Mouse (Mus musculus): Measurements from ENCODE around the gene Oprl1.

GRCm38 (mm10) chr2:181676424-181676823 is 38.4 kb upstream of the Oprl1 start:
- TF ChIP-seq CTCF (IDR thresholded peaks at IDR 0.05; ENCODE audit: low read depth, low read length) (no peak), POLR2A (IDR thresholded peaks at IDR 0.05; ENCODE audit: extremely low read depth, insufficient read depth, low read length) (no peak)
